Mouse (Mus musculus): ENCODE measurements around the gene Anapc16.
"Not testable (repeated sequence)": the region's sequence is repeated elsewhere in the genome, so short reads cannot be mapped to it uniquely, and the experiment has no call there.

The Anapc16 gene

GRCm38 (mm10) chr10:60002673-60003212, at the start of gene Anapc16, which contains the start of gene Ascc1:
Gene Anapc16, minus strand, starts transcription at chr10:60003135.
Gene Ascc1, plus strand, starts transcription at chr10:60002805.
- peak; percentile 98 for DNase-seq

- DNase-seq = no peak
Measured at GRCm38 (mm10) chr10:60050581-60050980, 47.6 kb upstream of the Anapc16 start.

GRCm38 (mm10) chr10:60046696-60047095, 43.8 kb upstream of the Anapc16 start:
- no peak for DNase-seq

GRCm38 (mm10) chr10:60042350-60042922, 39.5 kb upstream of the Anapc16 start:
- no peak for DNase-seq

- DNase-seq = no peak
Measured at GRCm38 (mm10) chr10:60035744-60036143, 32.8 kb upstream of the Anapc16 start.

GRCm38 (mm10) chr10:60034621-60035020, 31.7 kb upstream of the Anapc16 start:
- no peak for DNase-seq

GRCm38 (mm10) chr10:60033064-60033463, 30.1 kb upstream of the Anapc16 start:
- DNase-seq = no peak

- no peak for DNase-seq
Measured at GRCm38 (mm10) chr10:60032622-60033021, 29.7 kb upstream of the Anapc16 start.

- peak; percentile 12 for DNase-seq
Measured at GRCm38 (mm10) chr10:60031985-60032384, 29.1 kb upstream of the Anapc16 start.

- DNase-seq = peak; percentile 34
Measured at GRCm38 (mm10) chr10:60031562-60031961, 28.6 kb upstream of the Anapc16 start.

GRCm38 (mm10) chr10:60029387-60029786, 26.5 kb upstream of the Anapc16 start:
- DNase-seq = no peak

GRCm38 (mm10) chr10:60028979-60029378, 26.0 kb upstream of the Anapc16 start:
- DNase-seq = no peak

- no peak for DNase-seq
Measured at GRCm38 (mm10) chr10:60028181-60028580, 25.2 kb upstream of the Anapc16 start.

GRCm38 (mm10) chr10:60027619-60028084, 24.7 kb upstream of the Anapc16 start:
- no peak for DNase-seq

- DNase-seq = no peak
Measured at GRCm38 (mm10) chr10:60026759-60027395, 23.9 kb upstream of the Anapc16 start.

GRCm38 (mm10) chr10:60023751-60024150, 20.8 kb upstream of the Anapc16 start:
- DNase-seq = no peak

- DNase-seq = no peak
Measured at GRCm38 (mm10) chr10:60019299-60019698, 16.4 kb upstream of the Anapc16 start.

GRCm38 (mm10) chr10:60016223-60016622, 13.3 kb upstream of the Anapc16 start:
- DNase-seq = no peak

- no peak for DNase-seq
Measured at GRCm38 (mm10) chr10:60009115-60009514, 6.2 kb upstream of the Anapc16 start.

- DNase-seq = no peak
Measured at GRCm38 (mm10) chr10:60005264-60005663, 2.3 kb upstream of the Anapc16 start.

- no peak for DNase-seq
Measured at GRCm38 (mm10) chr10:60003847-60004246, 912 bp upstream of the Anapc16 start.

GRCm38 (mm10) chr10:60003213-60003752, 348 bp upstream of the Anapc16 start:
- DNase-seq = no peak

- DNase-seq = peak; percentile 19
Measured at GRCm38 (mm10) chr10:60002203-60002602, 732 bp downstream of the Anapc16 start.

- not testable (repeated sequence) for DNase-seq
Measured at GRCm38 (mm10) chr10:60001663-60002062, 1.3 kb downstream of the Anapc16 start.

Data from embryo, embryonic 11 days (tissue).